Comparison of ENCODE assay signal across 8 mouse cellular contexts in genomic region chr14:40966392-40966861, GRCm38 (mm10). TPM values are rescaled to one million over a fixed set of nuclear protein-coding genes. Genes with fewer than 3 reads are reported as not detected.
A peak's percentile ranks its signal among the peaks of the same experiment; 100 is the strongest.
DNase-seq lines count a peak whose midpoint lies in the region; ATAC-seq and TF ChIP-seq lines count a peak whose summit lies in the region.

TSS of gene Tspan14 (minus strand) at chr14:40966807.

- H3K9ac ChIP-seq in ES-E14 (ENCODE audit: insufficient read depth, low read depth, low read length, poor library complexity, severe bottlenecking) = peak within 1 kb of the TSS; percentile 89
- H3K9ac ChIP-seq in forebrain, embryonic 13.5 days = peak within 1 kb of the TSS; percentile 92
- H3K9ac ChIP-seq in hindbrain, embryonic 12.5 days = peak within 1 kb of the TSS; percentile 92
- H3K9ac ChIP-seq in liver, embryonic 13.5 days = peak within 1 kb of the TSS; percentile 97
- H3K9ac ChIP-seq in stomach, postnatal 0 days (ENCODE audit: low read length) = peak within 1 kb of the TSS; percentile 96

- peak; percentile 56; the same call in 1 of the 2 replicates for ATAC-seq in forebrain, embryonic 13.5 days
- ATAC-seq in hindbrain, embryonic 12.5 days (ENCODE audit: low FRiP score) = no peak; the same call in none of the 2 replicates
- ATAC-seq in liver, embryonic 13.5 days (ENCODE audit: low read depth) = peak; percentile 45
- ATAC-seq in stomach, postnatal 0 days (ENCODE audit: low FRiP score, low TSS enrichment) = peak; percentile 60

- H3K36me3 ChIP-seq in kidney, adult 2 months (ENCODE audit: control insufficient read depth, insufficient read depth, low read length) = no peaks in the 10 kb centered on the region
- no peaks in the 10 kb centered on the region for H3K36me3 ChIP-seq in ES-E14 (ENCODE audit: control insufficient read depth, insufficient read depth, low read length, poor library complexity, severe bottlenecking)
- no peaks in the 10 kb centered on the region for H3K36me3 ChIP-seq in forebrain, embryonic 13.5 days (ENCODE audit: poor library complexity, severe bottlenecking)
- H3K36me3 ChIP-seq in hindbrain, embryonic 12.5 days = no peaks in the 10 kb centered on the region
- H3K36me3 ChIP-seq in liver, embryonic 13.5 days = no peaks in the 10 kb centered on the region
- no peaks in the 10 kb centered on the region for H3K36me3 ChIP-seq in stomach, postnatal 0 days (ENCODE audit: control insufficient read depth, insufficient read depth, low read length)

- in situ Hi-C loops in ES-E14 (cut with MboI; ENCODE audit: low sequenced_read_pairs in 2 of 2, unreplicated experiment in 2 of 2) = loop anchor here in 1 of 2 experiments (5.0 kb wide), 1 partner anchor 39 kb away; no protein-coding TSS in a partner anchor

- TF ChIP-seq EP300 in stomach, postnatal 0 days (optimal IDR thresholded peaks at IDR 0.05) = no peak

- peak; percentile 41 for TF ChIP-seq POLR2A in kidney, adult 2 months (IDR thresholded peaks at IDR 0.05; ENCODE audit: low read depth, low read length)

- H3K4me1 ChIP-seq in kidney, adult 2 months (ENCODE audit: control insufficient read depth, insufficient read depth, low read length) = peaks cover 32% of the 10 kb centered on the region
- peaks cover 7 to 28% of the 10 kb centered on the region in 2 experiments for H3K4me1 ChIP-seq in ES-E14 (ENCODE audit: control insufficient read depth in 2 of 2, insufficient read depth in 2 of 2, low read length in 2 of 2, poor library complexity in 1 of 2)
- H3K4me1 ChIP-seq in forebrain, embryonic 13.5 days = peaks cover 52% of the 10 kb centered on the region
- peaks cover 40% of the 10 kb centered on the region for H3K4me1 ChIP-seq in hindbrain, embryonic 12.5 days
- peaks cover 65% of the 10 kb centered on the region for H3K4me1 ChIP-seq in liver, embryonic 13.5 days (replicated peaks)
- H3K4me1 ChIP-seq in stomach, postnatal 0 days (replicated peaks; ENCODE audit: control insufficient read depth, insufficient read depth) = peaks cover 9% of the 10 kb centered on the region

- H3K9me3 ChIP-seq in ES-E14 (ENCODE audit: control insufficient read depth, insufficient read depth, low read depth, low read length) = no peaks in the 10 kb centered on the region
- H3K9me3 ChIP-seq in forebrain, embryonic 13.5 days (replicated peaks) = no peaks in the 10 kb centered on the region
- H3K9me3 ChIP-seq in hindbrain, embryonic 12.5 days (replicated peaks) = no peaks in the 10 kb centered on the region
- H3K9me3 ChIP-seq in liver, embryonic 13.5 days (replicated peaks) = no peaks in the 10 kb centered on the region
- H3K9me3 ChIP-seq in stomach, postnatal 0 days (ENCODE audit: control insufficient read depth, low read length) = no peaks in the 10 kb centered on the region

- H3K4me3 ChIP-seq in kidney, adult 2 months (ENCODE audit: insufficient read depth, low read depth, low read length) = peak within 1 kb of the TSS; percentile 85
- peak within 1 kb of the TSS; percentile 96 to 98 for H3K4me3 ChIP-seq in ES-E14 (ENCODE audit: insufficient read depth in 1 of 2, low read depth in 1 of 2, low read length in 2 of 2, poor library complexity in 1 of 2, severe bottlenecking in 1 of 2)
- peak within 1 kb of the TSS; percentile 91 for H3K4me3 ChIP-seq in forebrain, embryonic 13.5 days
- peak within 1 kb of the TSS; percentile 72 for H3K4me3 ChIP-seq in hindbrain, embryonic 12.5 days
- H3K4me3 ChIP-seq in liver, embryonic 13.5 days (replicated peaks) = peak within 1 kb of the TSS; percentile 88
- peak within 1 kb of the TSS; percentile 93 for H3K4me3 ChIP-seq in stomach, postnatal 0 days (ENCODE audit: low read depth, low read length)

- H3K27ac ChIP-seq in kidney, adult 2 months (ENCODE audit: insufficient read depth, low read depth, low read length) = peak within 1 kb of the TSS; percentile 84
- peak within 1 kb of the TSS; percentile 85 for H3K27ac ChIP-seq in ES-E14 (ENCODE audit: insufficient read depth, low read depth, low read length, poor library complexity, severe bottlenecking)
- peak within 1 kb of the TSS; percentile 84 for H3K27ac ChIP-seq in forebrain, embryonic 13.5 days
- H3K27ac ChIP-seq in hindbrain, embryonic 12.5 days = peak within 1 kb of the TSS; percentile 86
- H3K27ac ChIP-seq in liver, embryonic 13.5 days = peak within 1 kb of the TSS; percentile 95
- peak within 1 kb of the TSS; percentile 96 for H3K27ac ChIP-seq in stomach, postnatal 0 days (replicated peaks)

- DNase-seq in kidney, adult 2 months = no peak
- DNase-seq in kidney, postnatal 36 days = no peak
- DNase-seq in ES-E14 (ENCODE audit: low read depth, low spot score) = no peak
- DNase-seq in liver, embryonic 13.5 days = no peak
- no peak for DNase-seq in stomach, postnatal 0 days (ENCODE audit: low spot score)
- DNase-seq in ovary, postnatal 10 days (ENCODE audit: low spot score) = no peak

- TF ChIP-seq CTCF in kidney, adult 2 months (conservative IDR thresholded peaks at IDR 0.05; ENCODE audit: insufficient read depth, insufficient read length, low read depth, low read length) = no peak
- 0 out of 2 replicates have a peak, but pooled peaks have one; percentile 2 for TF ChIP-seq CTCF in stomach, postnatal 0 days (IDR thresholded peaks at IDR 0.05; ENCODE audit: low read depth)

- H3K27me3 ChIP-seq in kidney, adult 2 months (replicated peaks; ENCODE audit: control insufficient read depth, insufficient read depth, low read length) = no peaks in the 10 kb centered on the region
- H3K27me3 ChIP-seq in forebrain, embryonic 13.5 days = no peaks in the 10 kb centered on the region
- H3K27me3 ChIP-seq in hindbrain, embryonic 12.5 days = no peaks in the 10 kb centered on the region
- no peaks in the 10 kb centered on the region for H3K27me3 ChIP-seq in liver, embryonic 13.5 days
- H3K27me3 ChIP-seq in stomach, postnatal 0 days (ENCODE audit: control insufficient read depth, insufficient read depth, low read length) = no peaks in the 10 kb centered on the region

- 1% methylated on average over 54 of the region's 54 CpGs for WGBS in kidney, adult 2 months
- WGBS in forebrain, embryonic 13.5 days = under 1% methylated on average over 48 of the region's 54 CpGs
- under 1% methylated on average over 52 of the region's 54 CpGs for WGBS in hindbrain, embryonic 12.5 days
- 0% methylated on average over 42 of the region's 54 CpGs for WGBS in liver, embryonic 13.5 days (ENCODE audit: insufficient replicate concordance)
- under 1% methylated on average over 47 of the region's 54 CpGs for WGBS in stomach, postnatal 0 days

- H3K4me2 ChIP-seq in forebrain, embryonic 13.5 days = peak within 1 kb of the TSS; percentile 91
- peak within 1 kb of the TSS; percentile 90 for H3K4me2 ChIP-seq in hindbrain, embryonic 12.5 days (replicated peaks)
- H3K4me2 ChIP-seq in liver, embryonic 13.5 days = peak within 1 kb of the TSS; percentile 96
- H3K4me2 ChIP-seq in stomach, postnatal 0 days (replicated peaks; ENCODE audit: low read depth) = peak within 1 kb of the TSS; percentile 87

TF ChIP-seq in ES-E14, 5 proteins besides CTCF, POLR2A, EP300 and RAD21:
- TF ChIP-seq HCFC1 (IDR thresholded peaks at IDR 0.05; ENCODE audit: borderline replicate concordance, insufficient read depth, low read length) = no peak
- TF ChIP-seq ZC3H11A (IDR thresholded peaks at IDR 0.05; ENCODE audit: borderline replicate concordance, low read depth, low read length) = no peak
- TF ChIP-seq MAFK (IDR thresholded peaks at IDR 0.05; ENCODE audit: insufficient read depth, low read depth, low read length) = no peak
- no peak for TF ChIP-seq CHD2 (IDR thresholded peaks at IDR 0.05; ENCODE audit: low read depth, low read length)
- no peak for TF ChIP-seq ZNF384 (IDR thresholded peaks at IDR 0.05; ENCODE audit: low read depth, low read length)

RNA-seq across cellular contexts. Expression of gene Tspan14, which starts in this region (rescaled TPM):
- polyA plus RNA-seq in kidney, adult 2 months (2012; rRNA removed) = 119 and 121 TPM in 2 replicates
- 26.5 and 62.7 TPM in 2 replicates for total RNA-seq in ES-E14 (2012; rRNA removed)
- 84.1 and 88.2 TPM in 2 replicates for polyA plus RNA-seq in forebrain, embryonic 13.5 days (2015; fragmentation: Nextera tagmentation; extraction: Ambion mirVana)
- 84.3 and 95.0 TPM in 2 replicates for polyA plus RNA-seq in hindbrain, embryonic 12.5 days (2016; fragmentation: Nextera tagmentation; extraction: Ambion mirVana)
- 32.9 and 37.5 TPM in 2 replicates for polyA plus RNA-seq in liver, embryonic 13.5 days (2015; fragmentation: Nextera tagmentation; extraction: Ambion mirVana)
- polyA plus RNA-seq in stomach, postnatal 0 days (2015; fragmentation: Nextera tagmentation; extraction: Ambion mirVana) = 38.1 and 38.8 TPM in 2 replicates
